In the genomic region with DNA sequence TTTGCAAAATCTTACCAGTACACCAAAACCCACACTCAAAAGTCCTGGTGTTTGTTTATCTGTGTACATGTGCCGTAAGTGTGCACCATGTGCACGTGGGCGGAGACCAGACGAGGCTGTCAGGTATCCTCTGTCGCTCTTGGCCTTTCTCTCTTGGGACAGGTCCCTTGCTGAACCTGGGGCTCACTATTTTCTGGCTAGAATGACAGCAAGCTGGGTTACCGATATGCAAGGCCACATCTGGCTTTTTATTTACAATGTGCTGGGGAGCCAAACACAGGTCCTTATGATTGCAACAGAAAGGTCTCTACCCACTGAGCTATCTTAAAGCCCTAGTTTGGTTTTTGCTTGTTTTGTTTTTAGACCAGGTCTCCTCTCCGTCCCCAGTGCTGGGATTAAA, we compare ENCODE assay signal across 18 mouse cellular contexts. TPM values are rescaled to one million over a fixed set of nuclear protein-coding genes. Genes with fewer than 3 reads are reported as not detected.
DNase-seq lines count a peak whose midpoint lies in the region; ATAC-seq and TF ChIP-seq lines count a peak whose summit lies in the region.
"Had no signal": no experiment of that assay in that cellular context is flagged by ENCODE, and none has a peak within 500 bp of the region (broad histone marks: within the 10 kb centered on the region; RNA-seq: fewer than 3 reads in every experiment).

No protein-coding gene starts in this region.

- H3K4me2 ChIP-seq in heart, embryonic 16.5 days (ENCODE audit: low read depth, low read length): no peak overlapping the region
- no peak overlapping the region for H3K4me2 ChIP-seq in liver, embryonic 12.5 days
- H3K4me2 ChIP-seq in liver, embryonic 16.5 days (ENCODE audit: low read depth, low read length): no peak overlapping the region
- H3K4me2 ChIP-seq: forebrain, embryonic 13.5 days; limb, embryonic 15.5 days; midbrain, embryonic 13.5 days; neural tube, embryonic 12.5 days had no signal

- DNase-seq in heart, embryonic 10.5 days (ENCODE audit: low spot score): no peak
- DNase-seq in liver: no peak
- no peak for DNase-seq in thymus, adult 2 months
- DNase-seq: cerebellum, adult 8-10 months; gastrocnemius, postnatal 14 days; heart, adult 18-20 months; layer of hippocampus, postnatal 36 days; lung, postnatal 14 days had no signal

- no peak for TF ChIP-seq CTCF in thymus, adult 2 months (IDR thresholded peaks at IDR 0.05; ENCODE audit: borderline replicate concordance, control insufficient read depth, extremely low read depth, insufficient read depth, low read length, poor library complexity)

- H3K27me3 ChIP-seq in heart, embryonic 16.5 days (ENCODE audit: control insufficient read depth, insufficient read depth, low read length): no peaks in the 10 kb centered on the region
- no peaks in the 10 kb centered on the region for H3K27me3 ChIP-seq in heart, embryonic 10.5 days (ENCODE audit: insufficient read depth, poor library complexity, severe bottlenecking)
- no peaks in the 10 kb centered on the region for H3K27me3 ChIP-seq in liver, embryonic 12.5 days (replicated peaks)
- no peaks in the 10 kb centered on the region for H3K27me3 ChIP-seq in liver, embryonic 16.5 days (ENCODE audit: control insufficient read depth, insufficient read depth, low read depth, low read length)
- H3K27me3 ChIP-seq in thymus, adult 2 months (ENCODE audit: control insufficient read depth, insufficient read depth, low read length): no peaks in the 10 kb centered on the region
- H3K27me3 ChIP-seq: forebrain, embryonic 13.5 days; limb, embryonic 15.5 days; midbrain, embryonic 13.5 days; neural tube, embryonic 12.5 days had no signal

- 82% methylated on average over 7 of the region's 7 CpGs for WGBS in heart, embryonic 16.5 days
- WGBS in heart, embryonic 10.5 days: 77% methylated on average over 7 of the region's 7 CpGs
- WGBS in liver, embryonic 12.5 days (ENCODE audit: insufficient replicate concordance): 47% methylated on average over 7 of the region's 7 CpGs
- 43% methylated on average over 7 of the region's 7 CpGs for WGBS in liver, embryonic 16.5 days (ENCODE audit: insufficient replicate concordance)
- WGBS in thymus, adult 2 months: 93% methylated on average over 7 of the region's 7 CpGs

- no peak overlapping the region for H3K9ac ChIP-seq in heart, embryonic 16.5 days (ENCODE audit: low read length)
- H3K9ac ChIP-seq in liver, embryonic 12.5 days: no peak overlapping the region
- no peak overlapping the region for H3K9ac ChIP-seq in liver, embryonic 16.5 days (ENCODE audit: low read depth, low read length)
- H3K9ac ChIP-seq: forebrain, embryonic 13.5 days; neural tube, embryonic 12.5 days had no signal

- no peak for TF ChIP-seq POLR2A in thymus, adult 2 months (IDR thresholded peaks at IDR 0.05; ENCODE audit: control insufficient read depth, extremely low read depth, insufficient read depth, low read length, poor library complexity)

- peak overlapping the region; percentile 60; the same call in 1 of the 2 replicates for H3K27ac ChIP-seq in heart, embryonic 16.5 days (ENCODE audit: low read length)
- H3K27ac ChIP-seq in heart, embryonic 10.5 days: no peak overlapping the region
- 0 out of 2 replicates have a peak overlapping the region, but pooled peaks have one; percentile 34 for H3K27ac ChIP-seq in liver, embryonic 12.5 days
- peak overlapping the region; percentile 69 for H3K27ac ChIP-seq in liver, embryonic 16.5 days (ENCODE audit: low read length)
- H3K27ac ChIP-seq in thymus, adult 2 months (ENCODE audit: control insufficient read depth, insufficient read depth, low read length): no peak overlapping the region
- H3K27ac ChIP-seq: forebrain, embryonic 13.5 days; kidney, postnatal 0 days; midbrain, embryonic 13.5 days; neural tube, embryonic 12.5 days had no signal

- no peaks in the 10 kb centered on the region for H3K9me3 ChIP-seq in heart, embryonic 16.5 days (replicated peaks; ENCODE audit: control insufficient read depth, low read length)
- H3K9me3 ChIP-seq in heart, embryonic 10.5 days: no peaks in the 10 kb centered on the region
- H3K9me3 ChIP-seq in liver, embryonic 12.5 days (replicated peaks): no peaks in the 10 kb centered on the region
- no peaks in the 10 kb centered on the region for H3K9me3 ChIP-seq in liver, embryonic 16.5 days (replicated peaks; ENCODE audit: control insufficient read depth, low read length)
- H3K9me3 ChIP-seq: forebrain, embryonic 13.5 days; limb, embryonic 15.5 days; midbrain, embryonic 13.5 days; neural tube, embryonic 12.5 days had no signal

- H3K36me3 ChIP-seq in heart, embryonic 16.5 days (ENCODE audit: control insufficient read depth, insufficient read depth): no peaks in the 10 kb centered on the region
- H3K36me3 ChIP-seq in heart, embryonic 10.5 days: peaks cover 16% of the 10 kb centered on the region; the same call in 1 of the 2 replicates
- no peaks in the 10 kb centered on the region for H3K36me3 ChIP-seq in liver, embryonic 12.5 days
- no peaks in the 10 kb centered on the region for H3K36me3 ChIP-seq in liver, embryonic 16.5 days (ENCODE audit: control insufficient read depth, insufficient read depth)
- H3K36me3 ChIP-seq in thymus, adult 2 months (ENCODE audit: control insufficient read depth, insufficient read depth, low read length): no peaks in the 10 kb centered on the region
- H3K36me3 ChIP-seq: neural tube, embryonic 12.5 days had no signal

- ATAC-seq in heart, embryonic 16.5 days (replicated peaks; ENCODE audit: extremely low read depth, insufficient read depth, low FRiP score): no peak
- ATAC-seq in liver, embryonic 12.5 days: no peak
- no peak for ATAC-seq in liver, embryonic 16.5 days (ENCODE audit: low read depth)
- ATAC-seq in inflammation-experienced regulatory T-cells, adult 6 months: no peak
- ATAC-seq: forebrain, embryonic 13.5 days; midbrain, embryonic 13.5 days had no signal

- no peak overlapping the region for H3K4me3 ChIP-seq in heart, embryonic 16.5 days (ENCODE audit: low read length)
- H3K4me3 ChIP-seq in heart, embryonic 10.5 days: no peak overlapping the region
- no peak overlapping the region for H3K4me3 ChIP-seq in liver, embryonic 12.5 days
- H3K4me3 ChIP-seq in liver, embryonic 16.5 days (ENCODE audit: low read depth, low read length): no peak overlapping the region
- no peak overlapping the region for H3K4me3 ChIP-seq in thymus, adult 2 months (ENCODE audit: control insufficient read depth, insufficient read depth, low read length)
- H3K4me3 ChIP-seq: erythroblast, embryonic 14.5 days; forebrain, embryonic 13.5 days; limb, embryonic 15.5 days; midbrain, embryonic 13.5 days; neural tube, embryonic 12.5 days had no signal

- peaks cover 64% of the 10 kb centered on the region for H3K4me1 ChIP-seq in heart, embryonic 16.5 days (ENCODE audit: control insufficient read depth, insufficient read depth, low read length)
- H3K4me1 ChIP-seq in heart, embryonic 10.5 days: peaks cover 59% of the 10 kb centered on the region
- H3K4me1 ChIP-seq in liver, embryonic 12.5 days: peaks cover 53% of the 10 kb centered on the region
- H3K4me1 ChIP-seq in liver, embryonic 16.5 days (ENCODE audit: control insufficient read depth, low read depth, low read length): peaks cover 19% of the 10 kb centered on the region
- peaks cover 13% of the 10 kb centered on the region for H3K4me1 ChIP-seq in thymus, adult 2 months (replicated peaks; ENCODE audit: control insufficient read depth, insufficient read depth, low read length)

RNA-seq across cellular contexts. Expression of a gene that starts 15.8 kb away (rescaled TPM):
- 71.7 and 75.2 TPM in 2 replicates for polyA plus RNA-seq in heart, embryonic 16.5 days (2015; fragmentation: Nextera tagmentation; extraction: Ambion mirVana)
- 67.7 and 76.3 TPM in 2 replicates for polyA plus RNA-seq in heart, embryonic 10.5 days (2016; fragmentation: Nextera tagmentation; extraction: Ambion mirVana)
- 16.4 and 19.0 TPM in 2 replicates for polyA plus RNA-seq in liver, embryonic 12.5 days (2016; fragmentation: Nextera tagmentation; extraction: Ambion mirVana)
- polyA plus RNA-seq in liver, embryonic 16.5 days (2015; fragmentation: Nextera tagmentation; extraction: Ambion mirVana): 10.4 and 12.1 TPM in 2 replicates
- 225 and 303 TPM in 2 replicates for polyA plus RNA-seq in thymus, adult 2 months (2012; rRNA removed)
- 10 to 100 TPM in 1 of 3 experiments, 1 to 10 TPM in 2; 8.2 to 12.8 (median 9.2) TPM for polyA plus RNA-seq in inflammation-experienced regulatory T-cells, adult 6 months (2017; shearing (Covaris generic))

RNA-seq across cellular contexts. Expression of a gene that starts 41.2 kb away (rescaled TPM):
- 3.9 and 4.1 TPM in 2 replicates for polyA plus RNA-seq in heart, embryonic 16.5 days (2015; fragmentation: Nextera tagmentation; extraction: Ambion mirVana)
- polyA plus RNA-seq in heart, embryonic 10.5 days (2016; fragmentation: Nextera tagmentation; extraction: Ambion mirVana): 1.6 and 2.0 TPM in 2 replicates
- polyA plus RNA-seq in liver, embryonic 12.5 days (2016; fragmentation: Nextera tagmentation; extraction: Ambion mirVana): 1.1 and 2.8 TPM in 2 replicates
- 2.3 and 3.3 TPM in 2 replicates for polyA plus RNA-seq in liver, embryonic 16.5 days (2015; fragmentation: Nextera tagmentation; extraction: Ambion mirVana)
- polyA plus RNA-seq in thymus, adult 2 months (2012; rRNA removed): 7.4 and 8.1 TPM in 2 replicates
- polyA plus RNA-seq in inflammation-experienced regulatory T-cells, adult 6 months (2017; shearing (Covaris generic)): 1 to 10 TPM in 2 of 3 experiments, under 1 TPM in 1; 0.84 to 5.5 (median 1.5) TPM

RNA-seq across cellular contexts. Expression of a gene that starts 59.4 kb away (rescaled TPM):
- 12.1 and 13.7 TPM in 2 replicates for polyA plus RNA-seq in heart, embryonic 16.5 days (2015; fragmentation: Nextera tagmentation; extraction: Ambion mirVana)
- 17.2 and 17.3 TPM in 2 replicates for polyA plus RNA-seq in heart, embryonic 10.5 days (2016; fragmentation: Nextera tagmentation; extraction: Ambion mirVana)
- 16.8 and 17.3 TPM in 2 replicates for polyA plus RNA-seq in liver, embryonic 12.5 days (2016; fragmentation: Nextera tagmentation; extraction: Ambion mirVana)
- polyA plus RNA-seq in liver, embryonic 16.5 days (2015; fragmentation: Nextera tagmentation; extraction: Ambion mirVana): 16.7 and 19.5 TPM in 2 replicates
- 65.2 and 71.4 TPM in 2 replicates for polyA plus RNA-seq in thymus, adult 2 months (2012; rRNA removed)
- 10 to 100 TPM; 12.5 to 18.4 (median 15.1) TPM for polyA plus RNA-seq in inflammation-experienced regulatory T-cells, adult 6 months (2017; shearing (Covaris generic))

Comparison
In these comparisons a context has a peak if more than half of its experiments do, and no peak if none do; other contexts are left out.
1. H3K27ac ChIP-seq: peak in heart, embryonic 16.5 days (single experiment), liver, embryonic 12.5 days (single experiment) and liver, embryonic 16.5 days (single experiment); none in heart, embryonic 10.5 days (single experiment) and thymus, adult 2 months (single experiment).